Mouse (Mus musculus) left cerebral cortex, adult 18-20 months (tissue): ENCODE measurements around the gene Astn1. TPM values are rescaled to one million over a fixed set of nuclear protein-coding genes. Genes with fewer than 3 reads are reported as not detected.
A peak's percentile ranks its signal among the peaks of the same experiment; 100 is the strongest.

Experiments
- DNase-seq, 2 experiments: peaks; one replicate each; pipeline ENCODE4 v3.0.0; 2021 to 2022; ENCODE audit warnings: low spot score in 2 of 2, mixed read lengths in 1 of 2
- total RNA-seq, 2 experiments: library from RNA; stranded (reverse); gene quantifications; 2 replicates each; pipeline ENCODE4 v1.2.3; 2021

The Astn1 gene
- total RNA-seq, 2 experiments from 2014 or later, result 169 to 182 TPM

DNA sequence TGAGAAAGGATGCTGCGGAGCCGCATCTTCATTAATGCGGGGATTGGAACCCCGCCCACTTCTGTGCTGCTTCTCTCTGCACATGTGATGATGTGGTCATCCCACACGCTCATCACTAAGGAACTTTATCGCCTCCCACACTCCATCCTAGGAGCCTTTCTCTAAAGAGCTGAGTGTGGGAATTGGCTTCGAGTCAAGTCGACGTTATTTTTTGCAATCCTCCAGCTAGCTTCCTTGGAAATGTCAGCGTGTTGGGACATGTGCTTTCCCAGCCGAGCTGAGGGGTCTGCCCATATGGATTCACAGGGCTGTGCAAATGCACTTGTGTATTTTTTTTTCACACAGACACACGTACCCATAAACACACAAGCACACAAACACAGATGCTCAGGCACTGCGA is 151.5 kb downstream of the Astn1 start:
- peak; percentile 81 to 87 for DNase-seq

- DNase-seq, result no peak
Measured at GRCm38 (mm10) chr1:158516558-158516957, 154.5 kb downstream of the Astn1 start.

- no peak for DNase-seq
Measured at GRCm38 (mm10) chr1:158536195-158536594, 174.1 kb downstream of the Astn1 start.

GRCm38 (mm10) chr1:158536867-158537266 is 174.8 kb downstream of the Astn1 start:
- no peak for DNase-seq

- peak in 1 of 2 experiments; percentile 36 for DNase-seq
Measured at GRCm38 (mm10) chr1:158545095-158545494, 183.0 kb downstream of the Astn1 start.

- no peak for DNase-seq
Measured at GRCm38 (mm10) chr1:158546513-158546912, 184.4 kb downstream of the Astn1 start.

DNA sequence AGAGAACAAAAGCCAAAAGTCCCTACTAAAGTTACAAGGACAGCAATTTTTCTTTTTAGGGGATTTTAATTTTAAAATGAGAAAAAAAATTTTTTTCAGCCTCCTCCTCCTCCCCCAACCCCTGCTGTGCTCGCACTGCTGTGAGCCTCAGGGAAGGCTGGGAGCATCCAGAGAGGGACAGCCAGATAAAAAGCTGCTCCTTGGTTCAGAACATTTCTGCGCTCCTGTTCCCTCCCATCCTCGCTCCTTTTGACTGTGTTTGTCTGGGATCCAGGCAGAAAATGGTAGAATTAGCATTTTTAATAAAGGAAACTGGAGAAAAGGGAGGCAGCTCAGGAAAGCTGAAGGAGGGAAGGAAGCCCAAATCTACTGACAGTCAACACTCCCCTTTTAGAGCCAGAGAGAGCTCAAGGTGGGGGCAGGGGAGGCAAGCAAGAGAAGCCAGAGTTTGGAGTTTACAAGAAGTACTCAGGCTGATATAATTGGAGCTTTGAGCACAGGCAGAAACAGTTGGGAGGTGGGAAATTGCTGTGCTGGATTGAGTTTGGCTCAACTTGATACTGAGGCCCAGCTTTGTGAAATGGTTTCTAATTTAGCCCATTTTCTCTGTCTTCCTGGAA is 185.6 kb downstream of the Astn1 start:
- peak; percentile 46 to 71 for DNase-seq

- DNase-seq, result no peak
Measured at GRCm38 (mm10) chr1:158548319-158548718, 186.2 kb downstream of the Astn1 start.

GRCm38 (mm10) chr1:158549616-158550015 is 187.5 kb downstream of the Astn1 start:
- DNase-seq, result no peak

GRCm38 (mm10) chr1:158551951-158552350 is 189.9 kb downstream of the Astn1 start:
- no peak for DNase-seq

DNA sequence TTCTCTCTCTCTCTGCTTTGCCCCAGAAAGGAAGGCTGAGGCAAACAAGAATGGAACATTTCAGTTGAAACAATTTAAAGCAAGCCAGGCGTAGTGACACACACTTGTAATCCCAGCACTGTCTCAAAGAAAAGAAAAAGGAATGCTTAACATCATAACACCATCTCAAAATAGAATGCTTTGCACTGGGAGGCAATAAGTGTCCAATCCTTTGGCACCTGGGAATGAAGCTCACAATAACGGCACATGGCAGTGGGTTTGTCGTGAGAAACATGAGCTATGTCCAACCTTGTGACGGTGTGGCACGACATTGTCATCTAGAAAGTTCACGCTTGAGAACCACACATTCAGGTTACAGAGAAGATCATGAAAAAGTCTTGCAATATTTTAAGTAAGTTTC is 191.3 kb downstream of the Astn1 start:
- DNase-seq, result peak in 1 of 2 experiments; percentile 22

DNA sequence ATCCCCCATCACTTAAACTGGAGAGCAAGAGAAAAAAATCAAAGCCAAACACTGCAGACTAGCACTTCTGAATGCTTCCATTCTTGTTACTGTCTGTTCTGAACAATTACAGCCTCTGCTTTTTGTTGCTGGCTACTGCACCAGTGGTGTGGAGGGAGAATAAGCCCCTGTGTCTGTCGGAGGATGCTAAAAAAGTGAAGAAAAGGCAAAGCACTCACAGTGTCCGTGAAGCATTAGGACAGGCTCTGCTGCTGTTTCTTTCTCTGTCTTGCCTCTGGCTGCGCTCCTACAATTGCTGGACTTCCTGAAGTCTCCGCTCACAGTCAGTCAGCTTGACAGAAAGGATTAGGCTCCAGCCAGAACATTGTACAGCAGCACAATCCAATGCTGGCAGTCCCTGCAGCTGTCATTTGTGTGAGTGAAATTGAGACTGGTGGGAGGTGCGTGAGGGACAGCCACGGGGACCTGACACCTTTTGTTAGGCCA is 192.0 kb downstream of the Astn1 start:
- peak in 1 of 2 experiments; percentile 31 for DNase-seq

- DNase-seq, result no peak
Measured at GRCm38 (mm10) chr1:158573168-158573567, 211.1 kb downstream of the Astn1 start.

DNA sequence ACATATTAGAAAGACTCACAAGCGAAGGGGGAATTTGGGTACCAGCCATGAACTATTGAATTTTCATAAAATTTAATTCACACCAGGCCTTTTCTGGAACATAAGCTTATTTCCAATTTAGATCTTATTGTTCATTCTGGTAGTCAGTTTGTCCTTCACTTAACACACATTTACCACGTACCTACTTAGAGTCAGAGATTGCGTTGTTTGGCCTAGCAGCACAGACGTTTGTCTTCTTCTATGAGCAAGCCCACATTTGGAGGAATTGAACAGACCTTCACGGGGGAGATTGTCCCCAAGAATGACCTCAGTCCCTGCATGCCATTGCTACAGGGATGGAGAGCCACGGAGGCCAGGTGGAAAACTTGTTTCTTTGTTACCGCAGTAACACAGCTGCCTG is 211.5 kb downstream of the Astn1 start:
- DNase-seq, result no peak

DNA sequence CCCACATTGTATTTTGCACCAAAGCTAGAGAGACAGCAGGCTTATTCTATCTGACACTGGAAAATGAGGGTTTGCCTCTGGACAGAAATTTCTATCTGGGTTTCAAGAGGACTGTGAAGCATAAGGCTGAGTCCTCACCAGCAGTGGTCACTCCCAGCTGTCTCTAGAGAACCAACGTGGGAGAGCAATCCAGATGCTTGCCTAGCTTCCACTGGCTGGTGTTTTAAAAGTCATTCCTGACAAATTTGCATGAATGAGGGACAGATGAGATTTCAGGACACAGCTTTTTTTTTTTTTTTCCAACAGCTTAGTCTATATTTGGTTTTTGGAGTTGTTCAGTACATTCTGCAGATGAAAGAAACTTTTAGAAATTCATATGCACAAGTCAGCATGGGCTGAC is 213.9 kb downstream of the Astn1 start:
- peak in 1 of 2 experiments; percentile 31 for DNase-seq

DNA sequence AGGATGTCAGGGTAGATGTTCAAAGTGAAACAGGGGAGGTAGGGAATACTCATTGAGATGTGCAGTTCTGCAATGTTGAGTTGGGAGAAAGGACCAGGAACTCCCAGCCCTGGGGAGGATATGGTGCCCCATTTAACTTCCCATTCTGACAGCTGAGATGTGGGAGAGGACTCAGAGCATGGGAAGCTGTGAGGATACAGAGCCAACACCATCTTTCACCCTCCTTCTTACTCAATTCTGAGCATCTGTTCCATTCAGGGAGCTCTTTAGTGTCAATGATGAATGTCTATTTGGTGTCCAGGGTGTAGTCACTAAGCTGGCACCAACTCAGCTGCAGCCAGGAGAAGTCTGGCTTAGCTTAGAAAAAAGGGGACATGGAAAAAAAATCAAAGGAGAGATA is 219.7 kb downstream of the Astn1 start:
- peak; percentile 49 to 55 for DNase-seq

DNA sequence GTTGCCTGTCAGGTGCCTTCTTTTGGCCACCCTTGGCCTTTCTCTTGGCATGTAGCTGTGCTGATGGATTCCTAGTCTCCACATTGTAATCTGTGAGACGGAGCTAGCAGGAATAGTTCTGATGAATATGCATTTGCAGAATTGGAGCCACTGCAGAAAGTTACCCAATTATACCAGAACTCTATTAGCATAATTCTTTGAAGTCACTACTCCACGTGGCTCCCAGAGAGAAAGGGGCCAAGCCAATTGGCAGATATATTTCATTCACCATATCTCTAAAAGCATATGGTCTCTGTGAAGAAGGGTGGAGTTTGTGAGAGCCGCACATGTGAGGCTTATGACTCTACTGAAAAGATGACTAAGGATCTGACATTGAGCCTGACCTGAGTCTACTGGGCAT is 226.8 kb downstream of the Astn1 start:
- DNase-seq, result no peak

GRCm38 (mm10) chr1:158596726-158597448 is 234.8 kb downstream of the Astn1 start:
- peak; percentile 57 to 58 for DNase-seq

DNA sequence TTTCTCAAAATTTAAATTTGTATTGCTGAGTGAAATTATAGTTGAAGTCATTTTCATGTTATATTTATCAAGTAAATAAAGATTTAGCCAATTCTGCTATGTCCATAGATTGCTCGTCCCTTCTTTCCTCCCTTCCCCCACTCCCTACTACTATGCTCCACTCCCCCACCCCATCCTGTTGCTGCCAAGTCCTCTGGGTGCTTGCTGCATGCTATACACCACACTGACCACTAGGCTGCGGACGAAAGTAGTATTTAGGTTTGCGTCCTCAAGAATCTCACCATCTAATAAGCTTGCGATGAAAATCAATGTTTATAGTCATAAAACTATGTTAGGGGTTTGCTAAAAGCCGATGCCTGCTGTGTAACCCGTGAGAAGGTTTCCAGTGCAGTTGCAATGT is 235.9 kb downstream of the Astn1 start:
- DNase-seq, result no peak

DNA sequence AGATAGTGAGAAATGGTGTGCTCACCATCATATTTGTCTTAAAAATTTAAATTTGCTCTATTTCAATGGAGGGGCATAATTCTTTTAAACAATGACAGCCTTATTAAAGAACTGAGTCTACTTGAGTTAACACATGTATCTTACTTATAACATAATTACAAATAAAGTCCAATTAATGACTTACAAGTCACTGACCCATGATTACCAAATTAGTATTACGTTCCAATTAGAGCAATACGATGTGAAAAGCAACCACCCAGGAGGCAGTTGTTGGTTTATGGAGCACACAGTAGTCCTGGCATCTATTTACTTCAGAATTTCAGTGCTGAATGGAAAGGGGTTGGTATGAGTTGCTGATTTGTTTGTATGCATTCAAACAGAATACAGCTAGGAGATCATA is 237.4 kb downstream of the Astn1 start:
- no peak for DNase-seq

GRCm38 (mm10) chr1:158603056-158603455 is 241.0 kb downstream of the Astn1 start:
- DNase-seq, result no peak

DNA sequence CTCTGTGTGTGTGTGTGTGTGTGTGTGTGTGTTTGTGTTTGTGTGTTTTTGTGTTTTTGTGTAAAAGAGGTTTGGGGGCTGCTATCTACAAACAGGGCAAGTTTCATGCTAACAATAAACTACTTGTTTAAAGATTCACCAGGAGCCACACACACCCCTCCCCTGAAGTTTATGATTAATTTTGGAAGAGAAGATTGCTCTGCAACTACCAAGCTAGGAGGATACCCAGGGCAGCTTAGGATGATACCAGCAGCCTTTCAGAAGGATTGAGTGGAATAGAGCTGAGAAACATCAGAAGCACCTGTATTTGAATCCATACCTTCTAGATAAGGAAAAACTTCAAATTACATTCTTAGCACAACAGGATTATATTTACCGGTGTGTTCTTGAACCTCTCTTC is 242.1 kb downstream of the Astn1 start:
- no peak for DNase-seq

DNA sequence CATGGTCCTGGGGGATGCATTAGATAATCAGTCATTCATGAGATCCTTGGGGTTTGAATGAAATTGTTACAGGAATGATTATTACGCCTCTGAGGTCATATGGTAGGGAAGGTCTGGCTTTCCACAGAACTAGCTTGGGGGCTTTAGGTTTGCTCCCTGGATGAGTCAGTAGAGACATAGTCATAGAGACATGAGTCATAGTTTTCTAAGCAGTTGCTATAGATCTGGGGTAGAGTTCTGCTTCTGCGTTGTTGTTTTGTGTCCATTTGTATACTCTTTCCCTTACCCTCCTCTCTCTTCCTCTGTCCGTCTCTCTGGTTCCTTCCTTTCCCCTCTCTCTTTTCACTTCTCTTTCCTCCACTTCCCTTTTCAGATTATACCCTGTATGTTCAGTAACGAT is 243.5 kb downstream of the Astn1 start:
- no peak for DNase-seq
